Mouse (Mus musculus): ENCODE measurements around the gene Slc16a1.

- TF ChIP-seq POLR2A (IDR thresholded peaks at IDR 0.05; ENCODE audit: insufficient read depth, low read depth, low read length), result no peak
- TF ChIP-seq CTCF (IDR thresholded peaks at IDR 0.05; ENCODE audit: insufficient read depth, low read depth, low read length), result no peak
Measured at GRCm38 (mm10) chr3:104609690-104610380, 28.6 kb upstream of the Slc16a1 start.

Data from olfactory bulb, adult 2 months (tissue).